Mouse (Mus musculus): ENCODE data around the gene Olfr811. TPM values are rescaled to one million over a fixed set of nuclear protein-coding genes. Genes with fewer than 3 reads are reported as not detected.

Olfr811 gene
- not detected for total RNA-seq (2021)
- long read RNA-seq, experiment 1, result 0 reads
- long read RNA-seq, experiment 2, result 0 reads

- no peak for DNase-seq
These were observed at the start of gene Olfr811 for GRCm38 (mm10) chr10:129804296-129804695. Gene Olfr811 (minus strand): TSS chr10:129804396.

DNA sequence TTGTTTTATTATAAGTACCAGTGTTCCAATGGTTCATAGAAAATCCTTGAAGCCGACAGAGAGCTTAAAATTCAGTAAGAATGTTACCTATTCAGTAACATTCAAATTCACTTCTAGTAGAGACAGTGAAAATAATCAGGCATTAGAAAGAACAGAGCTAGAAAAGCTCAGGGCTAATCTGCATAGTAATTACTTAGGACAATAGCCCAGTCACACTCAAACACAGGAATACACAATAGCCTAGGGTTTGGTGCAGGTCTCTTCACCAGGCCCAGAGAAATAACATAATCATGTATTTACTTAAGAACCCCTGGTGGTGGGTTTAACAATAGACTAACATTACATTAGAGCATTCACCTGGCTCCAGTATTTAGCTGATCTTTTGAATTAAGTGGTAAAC lies 43.1 kb upstream of the Olfr811 start:
- no peak for DNase-seq

GRCm38 (mm10) chr10:129845994-129846393 lies 41.8 kb upstream of the Olfr811 start, which contains the start of gene Olfr812:
Gene Olfr812 (minus strand): TSS chr10:129846094.
- no peak for DNase-seq

DNA sequence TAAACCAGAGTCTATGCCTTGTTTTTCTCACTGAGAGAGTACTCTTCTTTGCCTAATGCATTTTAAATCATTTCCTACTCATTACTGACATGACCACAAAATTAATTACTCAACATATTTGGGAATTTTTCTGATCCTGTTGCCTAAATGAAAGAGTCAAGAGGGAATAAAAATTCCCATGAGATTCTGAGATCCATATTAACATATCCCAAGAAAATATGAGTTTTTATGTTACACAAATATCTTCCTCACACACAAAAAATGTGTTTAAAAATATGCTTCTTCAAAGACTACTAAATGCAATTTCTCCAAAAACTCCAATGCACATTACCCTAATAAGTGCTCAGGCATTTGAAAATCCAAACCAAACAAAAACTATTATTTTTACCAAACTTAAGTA lies 9.4 kb downstream of the Olfr811 start, which contains the start of gene Olfr810:
TSS of gene Olfr810 (minus strand) at position 101 of the 400 bp plus-strand sequence.
- no peak for DNase-seq

- no peak for DNase-seq
These were observed 26.1 kb downstream of the Olfr811 start for GRCm38 (mm10) chr10:129778123-129778522.

DNA sequence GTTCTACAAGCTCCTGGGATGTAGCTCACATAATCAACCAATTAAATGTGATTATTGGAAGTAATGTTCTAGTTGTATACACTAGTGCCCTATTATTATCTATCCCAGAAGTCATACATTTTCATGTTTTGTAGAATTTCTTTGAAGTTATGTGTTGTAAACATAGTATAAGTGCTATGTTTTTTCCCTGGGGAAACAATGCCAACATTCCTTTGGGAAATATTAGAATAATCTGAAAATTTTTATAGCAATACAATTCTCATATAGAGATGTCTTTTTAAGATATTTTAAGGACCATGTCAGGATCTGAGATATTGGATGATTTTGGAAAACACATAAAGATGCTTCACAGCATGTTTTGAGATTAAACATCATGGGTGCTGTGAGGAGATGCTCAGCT lies 29.9 kb downstream of the Olfr811 start, which contains the start of gene Olfr809:
TSS of gene Olfr809 (plus strand) at position 301 of the 400 bp plus-strand sequence.
- no peak for DNase-seq

- no peak for DNase-seq
These were observed 39.0 kb downstream of the Olfr811 start, which contains the start of gene Olfr808 for GRCm38 (mm10) chr10:129765182-129765581. Gene Olfr808 (plus strand): TSS chr10:129765482.

DNA sequence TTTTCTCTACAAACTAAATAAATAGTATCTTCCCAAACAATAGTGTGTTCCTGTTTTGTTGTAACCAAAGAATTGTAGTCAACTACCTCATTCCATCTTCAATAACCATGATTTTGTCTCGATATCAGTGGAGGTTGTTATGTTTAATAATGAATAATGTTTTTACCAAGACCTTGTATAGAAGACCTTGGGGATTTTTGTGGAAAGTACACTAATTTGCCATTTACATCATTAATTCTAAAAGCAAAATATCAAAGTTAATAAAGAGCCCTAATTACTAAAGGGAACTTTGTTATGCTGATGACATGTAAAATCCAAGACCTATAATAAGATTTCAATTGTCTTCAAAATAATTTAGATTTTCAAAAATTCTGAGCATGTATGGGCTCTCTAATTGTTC lies 46.5 kb downstream of the Olfr811 start, which contains the start of gene Olfr807:
TSS of gene Olfr807 (minus strand) at position 101 of the 400 bp plus-strand sequence.
- no peak for DNase-seq

Other genes starting within 250 kb of the Olfr811 start
- gene Olfr794, start 236.7 kb downstream of the Olfr811 start, total RNA-seq (2021), result not detected
- not detected for gene Olfr796, start 191.8 kb downstream of the Olfr811 start, total RNA-seq (2021)
- gene Olfr798, start 176.5 kb downstream of the Olfr811 start, total RNA-seq (2021), result not detected
- gene Olfr799, start 166.9 kb downstream of the Olfr811 start, total RNA-seq (2021), result not detected
- not detected for gene Olfr800, start 146.7 kb downstream of the Olfr811 start, total RNA-seq (2021)
- not detected for gene Olfr801, start 130.5 kb downstream of the Olfr811 start, total RNA-seq (2021)
- not detected for gene Olfr802, start 116.2 kb downstream of the Olfr811 start, total RNA-seq (2021)
- gene Olfr803, start 110.1 kb downstream of the Olfr811 start, total RNA-seq (2021), result not detected
- gene Olfr804, start 101.2 kb downstream of the Olfr811 start, total RNA-seq (2021), result not detected
- not detected for gene Olfr805, start 75.0 kb downstream of the Olfr811 start, total RNA-seq (2021)
- gene Olfr806, start 62.5 kb downstream of the Olfr811 start, total RNA-seq (2021), result not detected
- not detected for gene Olfr807, start 46.6 kb downstream of the Olfr811 start, total RNA-seq (2021)
- gene Olfr808, start 38.9 kb downstream of the Olfr811 start, total RNA-seq (2021), result not detected
- not detected for gene Olfr809, start 29.8 kb downstream of the Olfr811 start, total RNA-seq (2021)
- gene Olfr810, start 9.5 kb downstream of the Olfr811 start, total RNA-seq (2021), result not detected
- not detected for gene Olfr812, start 41.7 kb upstream of the Olfr811 start, total RNA-seq (2021)
- gene Olfr813, start 51.0 kb upstream of the Olfr811 start, total RNA-seq (2021), result not detected
- not detected for gene Olfr814, start 75.5 kb upstream of the Olfr811 start, total RNA-seq (2021)
- gene Olfr815, start 101.5 kb upstream of the Olfr811 start, total RNA-seq (2021), result not detected
- gene Olfr816, start 111.2 kb upstream of the Olfr811 start, total RNA-seq (2021), result not detected
- gene Olfr818, start 144.7 kb upstream of the Olfr811 start, total RNA-seq (2021), result not detected
- not detected for gene Olfr819, start 162.9 kb upstream of the Olfr811 start, total RNA-seq (2021)
- gene Olfr247, start 171.7 kb upstream of the Olfr811 start, total RNA-seq (2021), result not detected
- not detected for gene Gm10310, start 180.7 kb upstream of the Olfr811 start, total RNA-seq (2021)
- not detected for gene Olfr820, start 208.2 kb upstream of the Olfr811 start, total RNA-seq (2021)
- not detected for gene Olfr821, start 226.0 kb upstream of the Olfr811 start, total RNA-seq (2021)